28 mouse cellular contexts compared by ENCODE assay signal in genomic region chr11:112766956-112767355, GRCm38 (mm10). TPM values are rescaled to one million over a fixed set of nuclear protein-coding genes. Genes with fewer than 3 reads are reported as not detected.
DNase-seq lines count a peak whose midpoint lies in the region; ATAC-seq and TF ChIP-seq lines count a peak whose summit lies in the region.
"Had no signal": no experiment of that assay in that cellular context is flagged by ENCODE, and none has a peak within 500 bp of the region (broad histone marks: within the 10 kb centered on the region; RNA-seq: fewer than 3 reads in every experiment).

No protein-coding gene starts in this region.

- H3K4me1 ChIP-seq in heart, embryonic 10.5 days, result no peaks in the 10 kb centered on the region
- H3K4me1 ChIP-seq in lung, embryonic 14.5 days (ENCODE audit: insufficient read depth), result no peaks in the 10 kb centered on the region
- no peaks in the 10 kb centered on the region for H3K4me1 ChIP-seq in limb, embryonic 10.5 days
- H3K4me1 ChIP-seq: embryonic facial prominence, embryonic 12.5 days; forebrain, embryonic 15.5 days; hindbrain, embryonic 15.5 days; kidney, embryonic 15.5 days; midbrain, embryonic 15.5 days; neural tube, embryonic 15.5 days had no signal

- no peak overlapping the region for H3K9ac ChIP-seq in lung, embryonic 14.5 days
- H3K9ac ChIP-seq: embryonic facial prominence, embryonic 12.5 days; forebrain, embryonic 15.5 days; hindbrain, embryonic 15.5 days; kidney, embryonic 15.5 days; midbrain, embryonic 15.5 days; neural tube, embryonic 15.5 days had no signal

- no peaks in the 10 kb centered on the region for H3K79me2 ChIP-seq in C2C12 (ENCODE audit: control insufficient read depth, insufficient read depth)

- no peaks in the 10 kb centered on the region for H3K36me3 ChIP-seq in heart, embryonic 10.5 days
- no peaks in the 10 kb centered on the region for H3K36me3 ChIP-seq in lung, embryonic 14.5 days (ENCODE audit: insufficient read depth)
- H3K36me3 ChIP-seq in C2C12 (ENCODE audit: control insufficient read depth, insufficient read depth), result no peaks in the 10 kb centered on the region
- no peaks in the 10 kb centered on the region for H3K36me3 ChIP-seq in limb, embryonic 10.5 days
- H3K36me3 ChIP-seq: embryonic facial prominence, embryonic 12.5 days; forebrain, embryonic 15.5 days; hindbrain, embryonic 10.5 days; hindbrain, embryonic 15.5 days; kidney, embryonic 15.5 days; midbrain, embryonic 15.5 days; neural tube, embryonic 15.5 days had no signal

- DNase-seq in cerebellum, postnatal 10 days, result peak; percentile 49 to 58
- no peak for DNase-seq in cerebellum, adult 18-20 months
- DNase-seq in heart, postnatal 14 days, result peak; percentile 8 to 14
- no peak for DNase-seq in heart, embryonic 10.5 days (ENCODE audit: low spot score)
- DNase-seq in lung, embryonic 14.5 days, result peak; percentile 40
- no peak for DNase-seq in lung, adult 18-20 months
- no peak for DNase-seq in limb, embryonic 10.5 days (ENCODE audit: low spot score)
- DNase-seq: adrenal gland, adult 8-10 months; cerebellum, adult 11-12 months; cerebellum, postnatal 36 days; embryo, embryonic 11 days; gastrocnemius, adult 2 months; gastrocnemius, postnatal 36 days; kidney, adult 18-20 months; kidney, postnatal 4 days; retina, postnatal 1 day; right cerebral cortex, postnatal 14 days; thymus, postnatal 4 days had no signal

- no peaks in the 10 kb centered on the region for H3K79me3 ChIP-seq in C2C12 (ENCODE audit: low read depth)

- H3K9me3 ChIP-seq in heart, embryonic 10.5 days, result no peaks in the 10 kb centered on the region
- H3K9me3 ChIP-seq in lung, embryonic 14.5 days (ENCODE audit: low read depth, low read length), result no peaks in the 10 kb centered on the region
- H3K9me3 ChIP-seq in limb, embryonic 10.5 days (replicated peaks), result no peaks in the 10 kb centered on the region
- H3K9me3 ChIP-seq: embryonic facial prominence, embryonic 12.5 days; forebrain, embryonic 15.5 days; hindbrain, embryonic 10.5 days; hindbrain, embryonic 15.5 days; kidney, embryonic 15.5 days; midbrain, embryonic 15.5 days; neural tube, embryonic 15.5 days had no signal

- no peak for TF ChIP-seq CTCF in lung, embryonic 14.5 days (IDR thresholded peaks at IDR 0.05; ENCODE audit: low read depth)
- TF ChIP-seq CTCF in C2C12 (IDR thresholded peaks at IDR 0.05; ENCODE audit: control insufficient read depth, insufficient read depth, insufficient read length), result no peak

- no peak overlapping the region for H3K4me3 ChIP-seq in heart, embryonic 10.5 days
- H3K4me3 ChIP-seq in lung, embryonic 14.5 days (ENCODE audit: low read depth, low read length), result no peak overlapping the region
- no peak overlapping the region for H3K4me3 ChIP-seq in C2C12 (ENCODE audit: insufficient read depth, poor library complexity, severe bottlenecking)
- H3K4me3 ChIP-seq in limb, embryonic 10.5 days, result no peak overlapping the region
- H3K4me3 ChIP-seq: embryonic facial prominence, embryonic 12.5 days; forebrain, embryonic 15.5 days; gastrocnemius, adult 2 months; hindbrain, embryonic 10.5 days; hindbrain, embryonic 15.5 days; kidney, embryonic 15.5 days; midbrain, embryonic 15.5 days; neural tube, embryonic 15.5 days had no signal

- no peak overlapping the region for H3K4me2 ChIP-seq in lung, embryonic 14.5 days
- H3K4me2 ChIP-seq: embryonic facial prominence, embryonic 12.5 days; forebrain, embryonic 15.5 days; hindbrain, embryonic 15.5 days; kidney, embryonic 15.5 days; liver, embryonic 11.5 days; midbrain, embryonic 15.5 days; neural tube, embryonic 15.5 days had no signal

- H3K27ac ChIP-seq in heart, embryonic 10.5 days, result no peak overlapping the region
- no peak overlapping the region for H3K27ac ChIP-seq in lung, embryonic 14.5 days (ENCODE audit: low read depth)
- no peak overlapping the region for H3K27ac ChIP-seq in limb, embryonic 10.5 days
- H3K27ac ChIP-seq: embryonic facial prominence, embryonic 12.5 days; forebrain, embryonic 15.5 days; gastrocnemius, adult 2 months; hindbrain, embryonic 10.5 days; hindbrain, embryonic 15.5 days; kidney, embryonic 15.5 days; midbrain, embryonic 15.5 days; neural tube, embryonic 15.5 days had no signal

- intact Hi-C loops in heart, postnatal 14 days (cut with DNase I), result no loop called here

- 77% methylated on average over 4 of the region's 4 CpGs for WGBS in heart, embryonic 10.5 days
- WGBS in lung, embryonic 14.5 days, result 75% methylated on average over 4 of the region's 4 CpGs
- 94% methylated on average over 4 of the region's 4 CpGs for WGBS in limb, embryonic 10.5 days

- no peak for ATAC-seq in lung, embryonic 14.5 days (ENCODE audit: insufficient read depth)
- ATAC-seq: forebrain, embryonic 15.5 days; inflammation-experienced regulatory T-cells, adult 6 months; midbrain, embryonic 15.5 days had no signal

- no peak overlapping the region for H3ac ChIP-seq in C2C12 (ENCODE audit: control insufficient read depth, insufficient read length, low read depth)

- peaks cover 14% of the 10 kb centered on the region for H3K27me3 ChIP-seq in heart, embryonic 10.5 days (ENCODE audit: insufficient read depth, poor library complexity, severe bottlenecking)
- no peaks in the 10 kb centered on the region for H3K27me3 ChIP-seq in lung, embryonic 14.5 days (ENCODE audit: insufficient read depth, low read length)
- H3K27me3 ChIP-seq in C2C12 (ENCODE audit: control insufficient read depth, insufficient read depth, insufficient read length), result no peaks in the 10 kb centered on the region
- 0 out of 2 replicates have a peak, but pooled peaks cover 9% of the 10 kb centered on the region for H3K27me3 ChIP-seq in limb, embryonic 10.5 days (ENCODE audit: low read depth, poor library complexity, severe bottlenecking)
- H3K27me3 ChIP-seq: embryonic facial prominence, embryonic 12.5 days; forebrain, embryonic 15.5 days; hindbrain, embryonic 15.5 days; midbrain, embryonic 15.5 days; neural tube, embryonic 15.5 days had no signal

TF ChIP-seq in C2C12, 6 proteins besides CTCF, POLR2A, EP300 and RAD21:
- peak; percentile 11 for TF ChIP-seq CEBPB (IDR thresholded peaks at IDR 0.05; ENCODE audit: low read depth)
- TF ChIP-seq MYOG (IDR thresholded peaks at IDR 0.05; ENCODE audit: control insufficient read depth, extremely low read depth, insufficient read length), result no peak

RNA-seq across cellular contexts. Expression of gene Sox9, which starts 15.1 kb away (rescaled TPM):
- 1 to 10 TPM; 2.7 to 2.8 TPM for total RNA-seq in heart, postnatal 14 days (2021)
- polyA plus RNA-seq in heart, embryonic 10.5 days (2016; fragmentation: Nextera tagmentation; extraction: Ambion mirVana), result 40.6 and 56.9 TPM in 2 replicates
- 75.7 and 81.6 TPM in 2 replicates for polyA plus RNA-seq in lung, embryonic 14.5 days (2014; fragmentation: Nextera tagmentation; extraction: Ambion mirVana)
- 14.4 TPM for polyA plus RNA-seq in C2C12 (2012; fragmentation: generic; extraction: Trizol)
- 85.1 and 169 TPM in 2 replicates for polyA plus RNA-seq in limb, embryonic 10.5 days (2016; fragmentation: Nextera tagmentation; extraction: Ambion mirVana)
- polyA plus RNA-seq: inflammation-experienced regulatory T-cells, adult 6 months had no signal

Comparison
In these comparisons a context has a peak if more than half of its experiments do, and no peak if none do; other contexts are left out.
1. DNase-seq: peak in cerebellum, postnatal 10 days (2 of 2), heart, postnatal 14 days (2 of 2) and lung, embryonic 14.5 days (single experiment); none in cerebellum, adult 18-20 months (0 of 2), heart, embryonic 10.5 days (single experiment), lung, adult 18-20 months (0 of 2) and limb, embryonic 10.5 days (single experiment).